Mouse (Mus musculus) limb, embryonic 10.5 days (tissue): ENCODE measurements around the gene Nipal1. TPM values are rescaled to one million over a fixed set of nuclear protein-coding genes. Genes with fewer than 3 reads are reported as not detected.
A peak's percentile ranks its signal among the peaks of the same experiment; 100 is the strongest.

Source experiments
- DNase-seq: peaks from one replicate; pipeline ENCODE4 v3.0.0-alpha.2; 2017; ENCODE audit warnings: low spot score
- H3K27ac ChIP-seq: fragments of 300-500 bp; sonication (generic); 2 replicates; pipeline ENCODE4 v1.5.1; 2016; ENCODE audit warnings: mild to moderate bottlenecking
- H3K27me3 ChIP-seq: fragments of 300-500 bp; sonication (generic); 2 replicates; pipeline ENCODE4 v1.6.1; 2016; ENCODE audit warnings: low read depth, mild to moderate bottlenecking; ENCODE audit not compliant: poor library complexity, severe bottlenecking
- H3K36me3 ChIP-seq: fragments of 300-500 bp; sonication (generic); 2 replicates; pipeline ENCODE4 v1.6.1; 2016; ENCODE audit warnings: mild to moderate bottlenecking, moderate library complexity
- H3K4me1 ChIP-seq: fragments of 300-500 bp; sonication (generic); 2 replicates; pipeline ENCODE4 v1.6.1; 2016
- H3K4me3 ChIP-seq: fragments of 300-500 bp; sonication (generic); 2 replicates; pipeline ENCODE4 v1.5.1; 2016; ENCODE audit warnings: mild to moderate bottlenecking, moderate library complexity
- H3K9me3 ChIP-seq: fragments of 300-500 bp; sonication (generic); replicated peaks from 2 replicates; pipeline ENCODE4 v1.6.1; 2016; ENCODE audit warnings: mild to moderate bottlenecking
- WGBS: fragments of 180-500 bp; shearing (Covaris S2); methylation state at CpG from one replicate; pipeline ENCODE4 v1.1.7; 2016; 5-methylcytosine and 5-hydroxymethylcytosine counted together
- polyA plus RNA-seq: library from polyadenylated mRNA; unstranded; fragments of >200 nt; fragmentation: Nextera tagmentation; extraction: Ambion mirVana; gene quantifications from 2 replicates; pipeline ENCODE4 v1.2.1, GENCODE M21; 2016

Nipal1 gene
- polyA plus RNA-seq, 1 experiment from 2014 or later = 0.76 TPM

DNA sequence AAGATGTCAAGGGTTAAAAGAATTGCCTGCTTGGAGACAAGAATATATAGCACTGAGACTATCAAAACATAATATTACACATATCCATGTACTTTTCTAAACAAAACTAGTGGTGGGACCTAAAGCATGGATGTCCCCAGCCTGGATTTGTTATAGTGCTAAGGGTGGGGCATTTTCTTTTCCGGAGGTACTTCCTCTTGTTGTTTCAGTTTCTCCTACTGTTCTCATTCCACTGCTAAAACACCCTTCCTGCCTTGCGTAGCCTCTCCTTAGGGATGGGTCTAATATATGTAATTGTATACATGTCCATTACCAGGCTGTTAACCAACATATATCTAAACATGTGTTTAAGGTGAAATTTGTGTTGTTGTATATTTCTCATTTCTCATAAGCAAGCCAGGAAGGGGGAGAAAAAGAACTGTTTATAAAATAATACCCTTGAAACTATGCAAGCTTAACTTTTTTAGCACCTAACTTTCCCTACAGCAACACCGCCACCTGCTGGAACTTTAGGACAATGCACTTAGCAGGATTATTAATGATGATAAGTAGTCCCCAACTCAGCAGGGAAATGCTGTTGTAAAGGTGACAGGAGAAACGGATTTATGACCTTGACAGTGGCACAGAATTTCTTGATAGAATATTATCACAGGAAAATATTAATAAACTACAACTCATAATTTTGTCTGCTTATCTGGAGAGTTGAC, 63.1 kb downstream of the Nipal1 start:
- no peaks in the 10 kb centered on the region for H3K27me3 ChIP-seq
- no peaks in the 10 kb centered on the region for H3K4me1 ChIP-seq
- DNase-seq = peak; percentile 67
- WGBS = 31% methylated on average over 4 of the region's 4 CpGs
- no peak overlapping the region for H3K27ac ChIP-seq
- no peak overlapping the region for H3K4me3 ChIP-seq
- no peaks in the 10 kb centered on the region for H3K9me3 ChIP-seq
- H3K36me3 ChIP-seq = no peaks in the 10 kb centered on the region

DNA sequence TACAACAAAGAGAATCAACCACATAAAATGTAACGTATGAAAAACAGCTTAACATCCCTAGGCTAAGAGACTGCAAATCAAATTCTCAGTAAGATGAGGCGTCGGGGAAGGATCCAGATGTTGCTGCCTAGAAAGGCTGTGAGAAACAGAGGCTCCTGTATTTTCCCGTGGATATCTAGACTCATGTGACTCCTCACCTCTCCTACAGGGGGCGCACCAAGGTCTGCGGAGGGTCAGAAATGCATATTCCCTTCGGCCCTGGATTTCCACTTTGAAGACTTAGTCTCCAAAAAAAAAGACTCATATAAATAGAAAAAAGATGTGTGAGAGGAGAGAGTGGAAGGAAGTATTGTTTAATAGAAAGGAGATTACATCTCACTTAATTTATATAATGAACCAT, 73.0 kb downstream of the Nipal1 start:
- H3K36me3 ChIP-seq = no peaks in the 10 kb centered on the region
- no peak overlapping the region for H3K27ac ChIP-seq
- H3K4me1 ChIP-seq = no peaks in the 10 kb centered on the region
- DNase-seq = no peak
- no peak overlapping the region for H3K4me3 ChIP-seq
- no peaks in the 10 kb centered on the region for H3K9me3 ChIP-seq
- H3K27me3 ChIP-seq = no peaks in the 10 kb centered on the region
- 62% methylated on average over 7 of the region's 7 CpGs for WGBS

Other genes with a start within 250 kb of the Nipal1 start
- 0.48 and 0.63 TPM in 2 replicates for gene Corin, start 143.3 kb upstream of the Nipal1 start, polyA plus RNA-seq
- gene Nfxl1, start 88.1 kb upstream of the Nipal1 start, polyA plus RNA-seq = 21.2 and 21.7 TPM in 2 replicates
- gene Zar1, start 66.5 kb upstream of the Nipal1 start, polyA plus RNA-seq = 0.26 and 0.56 TPM in 2 replicates
- 0.44 and 0.97 TPM in 2 replicates for gene Gm5868, start 60.2 kb upstream of the Nipal1 start, polyA plus RNA-seq
- gene Cnga1, start 3.5 kb upstream of the Nipal1 start, polyA plus RNA-seq = not detected in 2 replicates
- gene Txk, start 105.0 kb downstream of the Nipal1 start, polyA plus RNA-seq = not detected in 2 replicates
- gene Tec, start 220.7 kb downstream of the Nipal1 start, polyA plus RNA-seq = 2.8 and 3.1 TPM in 2 replicates